In genomic region chr16:90387161-90387671, GRCm38 (mm10) we compare ENCODE assay signal across 8 mouse cellular contexts. TPM values are rescaled to one million over a fixed set of nuclear protein-coding genes. Genes with fewer than 3 reads are reported as not detected.
DNase-seq lines count a peak whose midpoint lies in the region; ATAC-seq and TF ChIP-seq lines count a peak whose summit lies in the region.

No protein-coding gene starts in this region.

- peaks cover 3 to 11% of the 10 kb centered on the region in 2 experiments; a peak in 3 of 4 replicates for H3K4me1 ChIP-seq in ES-E14 (ENCODE audit: control insufficient read depth in 2 of 2, insufficient read depth in 2 of 2, low read length in 2 of 2, poor library complexity in 1 of 2)
- H3K4me1 ChIP-seq in embryonic facial prominence, embryonic 14.5 days (ENCODE audit: control insufficient read depth, insufficient read depth, low read length), result peaks cover 31% of the 10 kb centered on the region
- peaks cover 12% of the 10 kb centered on the region for H3K4me1 ChIP-seq in hindbrain, postnatal 0 days (ENCODE audit: insufficient read depth, low read length)
- peaks cover 11% of the 10 kb centered on the region for H3K4me1 ChIP-seq in liver, embryonic 11.5 days (replicated peaks; ENCODE audit: control insufficient read depth, insufficient read depth, low read length)
- peaks cover 22% of the 10 kb centered on the region for H3K4me1 ChIP-seq in neural tube, embryonic 14.5 days (ENCODE audit: control insufficient read depth, insufficient read depth, low read length)

- 3% methylated on average over 11 of the region's 12 CpGs for WGBS in embryonic facial prominence, embryonic 14.5 days
- 5% methylated on average over 12 of the region's 12 CpGs for WGBS in hindbrain, postnatal 0 days
- 9% methylated on average over 12 of the region's 12 CpGs for WGBS in liver, embryonic 11.5 days
- 3% methylated on average over 12 of the region's 12 CpGs for WGBS in neural tube, embryonic 14.5 days

- H3K9ac ChIP-seq in ES-E14 (ENCODE audit: insufficient read depth, low read depth, low read length, poor library complexity, severe bottlenecking), result peak overlapping the region; percentile 91
- H3K9ac ChIP-seq in embryonic facial prominence, embryonic 14.5 days (ENCODE audit: low read depth, low read length), result peak overlapping the region; percentile 95
- peak overlapping the region; percentile 75 for H3K9ac ChIP-seq in hindbrain, postnatal 0 days (replicated peaks; ENCODE audit: low read length)
- peak overlapping the region; percentile 67 for H3K9ac ChIP-seq in liver, embryonic 11.5 days (ENCODE audit: low read depth, low read length)
- H3K9ac ChIP-seq in neural tube, embryonic 14.5 days (replicated peaks; ENCODE audit: low read depth, low read length), result peak overlapping the region; percentile 82

- no peaks in the 10 kb centered on the region; the same call in 1 of the 2 replicates for H3K27me3 ChIP-seq in embryonic facial prominence, embryonic 14.5 days (replicated peaks; ENCODE audit: control insufficient read depth, insufficient read depth, low read length)
- H3K27me3 ChIP-seq in hindbrain, postnatal 0 days (ENCODE audit: insufficient read depth, low read length), result no peaks in the 10 kb centered on the region
- H3K27me3 ChIP-seq in liver, embryonic 11.5 days (replicated peaks; ENCODE audit: control insufficient read depth, insufficient read depth, low read length), result peaks cover 60% of the 10 kb centered on the region
- no peaks in the 10 kb centered on the region for H3K27me3 ChIP-seq in neural tube, embryonic 14.5 days (ENCODE audit: control insufficient read depth, insufficient read depth, low read length)

- in situ Hi-C loops in ES-E14 (cut with MboI; ENCODE audit: low sequenced_read_pairs in 2 of 2, unreplicated experiment in 2 of 2), result no loop called here

- no peaks in the 10 kb centered on the region for H3K9me3 ChIP-seq in ES-E14 (ENCODE audit: control insufficient read depth, insufficient read depth, low read depth, low read length)
- H3K9me3 ChIP-seq in embryonic facial prominence, embryonic 14.5 days (ENCODE audit: control insufficient read depth, low read length), result 0 out of 2 replicates have a peak, but pooled peaks cover 8% of the 10 kb centered on the region
- no peaks in the 10 kb centered on the region for H3K9me3 ChIP-seq in hindbrain, postnatal 0 days (ENCODE audit: low read length)
- no peaks in the 10 kb centered on the region for H3K9me3 ChIP-seq in liver, embryonic 11.5 days (ENCODE audit: control insufficient read depth, low read length)
- H3K9me3 ChIP-seq in neural tube, embryonic 14.5 days (ENCODE audit: control insufficient read depth, low read length), result no peaks in the 10 kb centered on the region

- DNase-seq in frontal cortex, postnatal 14 days (ENCODE audit: low spot score in 2 of 2), result peak; percentile 15 to 30
- no peak for DNase-seq in frontal cortex, adult 2 months (ENCODE audit: extremely low spot score in 1 of 2, low spot score in 1 of 2)
- no peak for DNase-seq in ES-E14 (ENCODE audit: low read depth, low spot score)
- no peak for DNase-seq in embryonic facial prominence, embryonic 14.5 days (ENCODE audit: low spot score)
- DNase-seq in hindbrain, postnatal 0 days (ENCODE audit: low spot score), result peak; percentile 55
- peak; percentile 62 for DNase-seq in liver, embryonic 11.5 days (ENCODE audit: low spot score)

- peak; percentile 0; the same call in 1 of the 2 replicates for ATAC-seq in embryonic facial prominence, embryonic 14.5 days (ENCODE audit: low read depth)
- no peak; the same call in 1 of the 2 replicates for ATAC-seq in hindbrain, postnatal 0 days
- ATAC-seq in liver, embryonic 11.5 days (replicated peaks; ENCODE audit: low FRiP score), result no peak; the same call in 1 of the 2 replicates
- no peak; the same call in 1 of the 2 replicates for ATAC-seq in neural tube, embryonic 14.5 days (ENCODE audit: low read depth)
- no peak for ATAC-seq in granulocyte monocyte progenitor cell, adult 5-6 weeks (replicated peaks; ENCODE audit: poor library complexity, severe bottlenecking)

- H3K4me3 ChIP-seq in ES-E14 (ENCODE audit: insufficient read depth in 1 of 2, low read depth in 1 of 2, low read length in 2 of 2, poor library complexity in 1 of 2, severe bottlenecking in 1 of 2), result peak overlapping the region; percentile 78 to 90
- H3K4me3 ChIP-seq in embryonic facial prominence, embryonic 14.5 days (ENCODE audit: low read depth, low read length), result peak overlapping the region; percentile 86
- H3K4me3 ChIP-seq in hindbrain, postnatal 0 days (ENCODE audit: low read length), result peak overlapping the region; percentile 88
- peak overlapping the region; percentile 68 for H3K4me3 ChIP-seq in liver, embryonic 11.5 days (ENCODE audit: low read depth, low read length)
- H3K4me3 ChIP-seq in neural tube, embryonic 14.5 days (ENCODE audit: low read depth, low read length), result peak overlapping the region; percentile 91

- no peak for TF ChIP-seq CTCF in hindbrain, postnatal 0 days (IDR thresholded peaks at IDR 0.05; ENCODE audit: low read depth)

- H3K4me2 ChIP-seq in embryonic facial prominence, embryonic 14.5 days (ENCODE audit: low read depth, low read length), result peak overlapping the region; percentile 88
- peak overlapping the region; percentile 90 for H3K4me2 ChIP-seq in hindbrain, postnatal 0 days (ENCODE audit: low read depth, low read length)
- H3K4me2 ChIP-seq in liver, embryonic 11.5 days, result peak overlapping the region; percentile 68
- H3K4me2 ChIP-seq in neural tube, embryonic 14.5 days (ENCODE audit: low read depth, low read length), result peak overlapping the region; percentile 83

- peaks cover 12% of the 10 kb centered on the region; the same call in 1 of the 2 replicates for H3K36me3 ChIP-seq in ES-E14 (ENCODE audit: control insufficient read depth, insufficient read depth, low read length, poor library complexity, severe bottlenecking)
- peaks cover 24% of the 10 kb centered on the region for H3K36me3 ChIP-seq in embryonic facial prominence, embryonic 14.5 days (ENCODE audit: control insufficient read depth, insufficient read depth, low read length)
- no peaks in the 10 kb centered on the region for H3K36me3 ChIP-seq in hindbrain, postnatal 0 days (ENCODE audit: insufficient read depth, low read length)
- peaks cover 6% of the 10 kb centered on the region for H3K36me3 ChIP-seq in liver, embryonic 11.5 days (ENCODE audit: control insufficient read depth, insufficient read depth, low read length)
- H3K36me3 ChIP-seq in neural tube, embryonic 14.5 days (ENCODE audit: control insufficient read depth, insufficient read depth, low read length), result no peaks in the 10 kb centered on the region

- H3K27ac ChIP-seq in ES-E14 (ENCODE audit: insufficient read depth, low read depth, low read length, poor library complexity, severe bottlenecking), result peak overlapping the region; percentile 7; the same call in 1 of the 2 replicates
- peak overlapping the region; percentile 97 for H3K27ac ChIP-seq in embryonic facial prominence, embryonic 14.5 days (replicated peaks; ENCODE audit: low read depth, low read length)
- H3K27ac ChIP-seq in hindbrain, postnatal 0 days, result 0 out of 2 replicates have a peak overlapping the region, but pooled peaks have one; percentile 80
- H3K27ac ChIP-seq in liver, embryonic 11.5 days (ENCODE audit: low read depth, low read length), result no peak overlapping the region; the same call in 1 of the 2 replicates
- H3K27ac ChIP-seq in neural tube, embryonic 14.5 days (ENCODE audit: low read depth, low read length), result peak overlapping the region; percentile 82

TF ChIP-seq in ES-E14, 5 proteins besides CTCF, POLR2A, EP300 and RAD21:
- TF ChIP-seq ZC3H11A (IDR thresholded peaks at IDR 0.05; ENCODE audit: borderline replicate concordance, low read depth, low read length), result no peak
- TF ChIP-seq ZNF384 (IDR thresholded peaks at IDR 0.05; ENCODE audit: low read depth, low read length), result no peak
- no peak for TF ChIP-seq CHD2 (IDR thresholded peaks at IDR 0.05; ENCODE audit: low read depth, low read length)
- TF ChIP-seq HCFC1 (IDR thresholded peaks at IDR 0.05; ENCODE audit: borderline replicate concordance, insufficient read depth, low read length), result no peak

RNA-seq across cellular contexts. Expression of gene Hunk, which starts 1.4 kb away (rescaled TPM):
- 7.6 and 8.0 TPM in 2 replicates for polyA plus RNA-seq in frontal cortex, adult 2 months (2012; rRNA removed)
- total RNA-seq in ES-E14 (2012; rRNA removed), result 9.0 and 9.2 TPM in 2 replicates
- 9.7 and 12.4 TPM in 2 replicates for polyA plus RNA-seq in embryonic facial prominence, embryonic 14.5 days (2014; fragmentation: Nextera tagmentation; extraction: Ambion mirVana)
- total RNA-seq in hindbrain, postnatal 0 days (2014; rRNA removed), result 11.6 and 13.3 TPM in 2 replicates
- 3.6 and 3.9 TPM in 2 replicates for polyA plus RNA-seq in hindbrain, postnatal 0 days (2015; fragmentation: Nextera tagmentation; extraction: Ambion mirVana)
- 5.0 and 5.6 TPM in 2 replicates for polyA plus RNA-seq in liver, embryonic 11.5 days (2014; fragmentation: Nextera tagmentation; extraction: Ambion mirVana)
- polyA plus RNA-seq in neural tube, embryonic 14.5 days (2014; fragmentation: Nextera tagmentation; extraction: Ambion mirVana), result 7.4 and 8.0 TPM in 2 replicates
- total RNA-seq in granulocyte monocyte progenitor cell, adult 5-6 weeks (2014; fragmentation: Nextera tagmentation), result not detected in 2 replicates
- total RNA-seq in granulocyte monocyte progenitor cell, adult 5-6 weeks (2017), result not detected in 2 replicates

Comparison
In these comparisons a context has a peak if more than half of its experiments do, and no peak if none do; other contexts are left out.
1. DNase-seq: peak in frontal cortex, postnatal 14 days (2 of 2), hindbrain, postnatal 0 days (single experiment) and liver, embryonic 11.5 days (single experiment); none in frontal cortex, adult 2 months (0 of 2), ES-E14 (single experiment) and embryonic facial prominence, embryonic 14.5 days (single experiment).
2. Peak in every context shown above with its lines, with median percentiles within 50 percentile points of each other: H3K4me3 ChIP-seq, H3K9ac ChIP-seq and H3K4me2 ChIP-seq.